Mouse (Mus musculus) ES-E14 (cell line): ENCODE results near the gene Arhgap44.

ENCODE experiments used
- CHD2 ChIP-seq: IDR thresholded peaks from 2 replicates; pipeline ENCODE4 v1.6.1; 2014; ENCODE audit warnings: mild to moderate bottlenecking, low read depth, low read length, inconsistent platforms
- HCFC1 ChIP-seq: IDR thresholded peaks from 2 replicates; pipeline ENCODE4 v1.6.1; 2012; ENCODE audit warnings: low read length, inconsistent platforms, borderline replicate concordance; ENCODE audit not compliant: insufficient read depth
- ZNF384 ChIP-seq: IDR thresholded peaks from 2 replicates; pipeline ENCODE4 v1.6.1; 2012; ENCODE audit warnings: low read depth, low read length, inconsistent platforms

- TF ChIP-seq ZNF384 = no peak
- no peak for TF ChIP-seq HCFC1
- TF ChIP-seq CHD2 = no peak
These were observed 200.1 kb downstream of the Arhgap44 start for GRCm38 (mm10) chr11:64962629-64963028.
